Mouse (Mus musculus) forebrain, postnatal 0 days (tissue): ENCODE measurements at regions not wholly inside any gene's neighbourhood (a gene's known extent, or its start where the extent isn't known, plus 50 kb on each side); places are given as distances from the start of the nearest gene placed in this dataset.

ENCODE experiments used
- ATAC-seq: fragments of 200-750 bp; cut with Nextera tagmentation; 2 replicates; pipeline ENCODE4 v1.8.0; 2017; ENCODE audit warnings: mild to moderate bottlenecking, moderate library complexity
- DNase-seq: peaks from one replicate; pipeline ENCODE4 v3.0.0-alpha.2; 2015
- H3K27ac ChIP-seq: fragments of 300-500 bp; sonication (generic); 2 replicates; pipeline ENCODE4 v1.5.1; 2014; ENCODE audit warnings: low read depth, mild to moderate bottlenecking, antibody characterized with exemption, low read length, moderate library complexity, mixed read lengths
- H3K27me3 ChIP-seq: fragments of 300-500 bp; sonication (generic); 2 replicates; pipeline ENCODE4 v1.6.1; 2014; ENCODE audit warnings: mild to moderate bottlenecking, low read length, mixed read lengths; ENCODE audit not compliant: insufficient read depth
- H3K36me3 ChIP-seq: fragments of 300-500 bp; sonication (generic); 2 replicates; pipeline ENCODE4 v1.6.1; 2014; ENCODE audit warnings: mild to moderate bottlenecking, moderate library complexity; ENCODE audit not compliant: insufficient read depth
- H3K4me1 ChIP-seq: fragments of 300-500 bp; sonication (generic); 2 replicates; pipeline ENCODE4 v1.6.1; 2014; ENCODE audit warnings: antibody characterized with exemption; ENCODE audit not compliant: insufficient read depth
- H3K4me2 ChIP-seq: fragments of 300-500 bp; sonication (generic); 2 replicates; pipeline ENCODE4 v1.6.1; 2014; ENCODE audit warnings: low read depth, mild to moderate bottlenecking, moderate library complexity
- H3K4me3 ChIP-seq: fragments of 300-500 bp; sonication (generic); 2 replicates; pipeline ENCODE4 v1.5.1; 2014; ENCODE audit warnings: low read depth, low read length, mixed read lengths
- H3K9ac ChIP-seq: fragments of 300-500 bp; sonication (generic); 2 replicates; pipeline ENCODE4 v1.6.1; 2014; ENCODE audit warnings: mild to moderate bottlenecking
- H3K9me3 ChIP-seq: fragments of 300-500 bp; sonication (generic); 2 replicates; pipeline ENCODE4 v1.6.1; 2016; ENCODE audit warnings: low read length
- CTCF ChIP-seq: sonication (generic); IDR thresholded peaks from 2 replicates; pipeline ENCODE4 v1.5.1; 2016; ENCODE audit warnings: antibody characterized with exemption, control low read depth, low read depth
- WGBS: fragments of 180-500 bp; shearing (Covaris S2); extraction: QIAGEN DNeasy Blood & Tissue Kit; methylation state at CpG from one replicate; pipeline ENCODE4 v1.1.7; 2014; 5-methylcytosine and 5-hydroxymethylcytosine counted together

- Histone ChIP-seq H3K4me3 (no peak overlapping the region), H3K36me3 (no peaks in the 10 kb centered on the region), H3K4me1 (no peaks in the 10 kb centered on the region), H3K27me3 (no peaks in the 10 kb centered on the region), H3K27ac (peak overlapping the region; percentile 45; the same call in 1 of the 2 replicates), H3K9me3 (no peaks in the 10 kb centered on the region), H3K9ac (no peak overlapping the region), H3K4me2 (no peak overlapping the region)
- peak; percentile 89; the same call in 1 of the 2 replicates for ATAC-seq
- 62% methylated on average over 8 of the region's 8 CpGs for WGBS
- no peak for TF ChIP-seq CTCF
- peak; percentile 16 for DNase-seq
Measured at GRCm38 (mm10) chr3:143822564-143823394, 382.2 kb downstream of the Lmo4 start.

DNA sequence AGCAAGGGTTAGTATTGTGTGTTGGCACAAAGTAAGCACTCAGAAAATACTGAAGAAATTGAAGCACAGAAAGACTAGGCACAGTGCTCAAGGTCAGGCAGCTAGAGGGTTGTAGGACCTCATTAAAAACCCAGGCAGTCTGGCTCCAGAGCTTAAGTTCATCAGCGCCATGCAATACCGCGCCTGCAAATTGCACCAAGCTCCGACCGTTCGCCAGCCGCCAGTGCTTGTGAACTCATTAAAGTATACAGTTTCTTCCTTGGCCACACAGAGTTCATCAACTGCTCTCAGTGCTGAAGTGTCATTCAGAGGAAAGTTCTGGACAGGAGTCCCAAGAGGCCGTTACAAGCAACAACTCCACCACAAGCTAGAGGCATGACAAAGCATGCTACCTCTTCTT, 397.5 kb downstream of the Lmo4 start:
- no peak for ATAC-seq
- no peaks in the 10 kb centered on the region for H3K4me1 ChIP-seq
- 90% methylated on average over 8 of the region's 8 CpGs for WGBS
- H3K27ac ChIP-seq, result no peak overlapping the region
- H3K4me3 ChIP-seq, result no peak overlapping the region
- H3K27me3 ChIP-seq, result no peaks in the 10 kb centered on the region
- no peak overlapping the region for H3K9ac ChIP-seq
- no peaks in the 10 kb centered on the region for H3K9me3 ChIP-seq
- no peak overlapping the region for H3K4me2 ChIP-seq
- TF ChIP-seq CTCF, result no peak
- H3K36me3 ChIP-seq, result no peaks in the 10 kb centered on the region
- no peak for DNase-seq

- no peak for TF ChIP-seq CTCF
- H3K36me3 ChIP-seq, result no peaks in the 10 kb centered on the region
- 80% methylated on average over 3 of the region's 3 CpGs for WGBS
- ATAC-seq (no peak), DNase-seq (no peak)
- no peak overlapping the region for H3K27ac ChIP-seq
- H3K4me1 ChIP-seq, result no peaks in the 10 kb centered on the region
- no peak overlapping the region for H3K4me2 ChIP-seq
- no peaks in the 10 kb centered on the region for H3K9me3 ChIP-seq
- no peak overlapping the region for H3K4me3 ChIP-seq
- no peak overlapping the region for H3K9ac ChIP-seq
- no peaks in the 10 kb centered on the region for H3K27me3 ChIP-seq
Measured at GRCm38 (mm10) chr3:143806940-143807339, 398.1 kb downstream of the Lmo4 start.

DNA sequence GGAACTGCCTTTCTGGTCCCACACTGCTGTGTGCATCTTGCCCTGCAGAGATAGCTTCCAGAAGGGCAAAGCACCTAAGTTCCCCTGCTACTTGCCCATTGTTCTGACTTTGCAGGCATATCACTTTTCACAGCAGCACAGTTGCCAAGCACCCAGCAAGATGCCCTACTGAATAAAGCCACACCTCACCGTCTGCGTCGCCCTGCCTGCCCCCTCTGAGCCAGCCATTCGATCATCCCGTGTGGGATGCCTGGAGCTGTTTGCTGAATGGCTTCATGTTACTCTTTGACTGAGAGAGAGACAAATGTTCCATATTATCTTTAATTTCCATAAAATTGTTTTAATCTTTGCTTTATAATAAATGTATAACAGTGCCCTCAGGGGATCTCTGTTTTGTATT, 407.2 kb downstream of the Lmo4 start:
- DNase-seq (no peak), ATAC-seq (no peak)
- Histone ChIP-seq H3K4me3 (no peak overlapping the region), H3K4me2 (no peak overlapping the region), H3K9me3 (no peaks in the 10 kb centered on the region), H3K4me1 (no peaks in the 10 kb centered on the region), H3K27ac (no peak overlapping the region), H3K9ac (no peak overlapping the region), H3K27me3 (no peaks in the 10 kb centered on the region), H3K36me3 (no peaks in the 10 kb centered on the region)
- no peak for TF ChIP-seq CTCF
- 52% methylated on average over 5 of the region's 5 CpGs for WGBS

- Histone ChIP-seq H3K36me3 (no peaks in the 10 kb centered on the region), H3K27ac (no peak overlapping the region), H3K4me3 (no peak overlapping the region), H3K27me3 (no peaks in the 10 kb centered on the region), H3K9me3 (no peaks in the 10 kb centered on the region), H3K9ac (no peak overlapping the region), H3K4me2 (no peak overlapping the region), H3K4me1 (peaks cover 4% of the 10 kb centered on the region; the same call in 1 of the 2 replicates)
- WGBS, result 61% methylated on average over 8 of the region's 8 CpGs
- no peak for TF ChIP-seq CTCF
- ATAC-seq (no peak), DNase-seq (no peak)
Measured at GRCm38 (mm10) chr3:143790905-143791304, 414.1 kb downstream of the Lmo4 start.

DNA sequence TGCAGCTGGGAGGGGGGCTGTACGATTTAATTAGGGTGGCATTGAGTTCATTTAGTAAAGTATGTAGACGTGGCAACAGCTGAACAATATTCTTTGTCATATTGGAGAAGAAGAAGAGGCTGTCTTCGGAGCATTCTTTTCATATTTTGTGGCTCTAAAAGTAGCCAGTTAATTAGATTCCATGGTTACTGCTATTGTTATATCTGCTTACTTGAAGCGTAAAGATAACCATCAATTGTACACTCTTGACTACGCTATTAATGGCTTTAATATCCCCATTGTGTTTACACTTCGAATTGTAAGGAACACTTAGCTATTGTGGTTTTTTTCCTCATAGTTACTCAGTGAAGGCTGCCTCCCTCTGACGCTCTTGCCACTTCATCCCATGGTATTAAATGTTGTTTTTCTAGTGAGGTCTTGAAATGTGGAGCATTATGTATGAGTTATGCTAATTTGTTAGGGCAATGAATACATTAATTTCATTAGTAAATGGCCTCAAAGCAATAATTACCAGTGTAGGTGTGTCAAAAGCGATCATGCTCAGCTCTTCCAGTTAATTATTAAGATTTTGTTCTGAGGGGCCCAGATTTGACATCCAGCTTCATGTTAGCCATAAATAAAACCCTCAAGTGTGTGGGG, 415.0 kb downstream of the Lmo4 start:
- Histone ChIP-seq H3K9ac (no peak overlapping the region), H3K27ac (no peak overlapping the region), H3K9me3 (no peaks in the 10 kb centered on the region), H3K4me2 (no peak overlapping the region), H3K4me3 (no peak overlapping the region), H3K27me3 (no peaks in the 10 kb centered on the region), H3K4me1 (peaks cover 4% of the 10 kb centered on the region; the same call in 1 of the 2 replicates), H3K36me3 (no peaks in the 10 kb centered on the region)
- no peak for TF ChIP-seq CTCF
- ATAC-seq, result no peak
- WGBS, result 18% methylated on average over 8 of the region's 8 CpGs
- no peak for DNase-seq

DNA sequence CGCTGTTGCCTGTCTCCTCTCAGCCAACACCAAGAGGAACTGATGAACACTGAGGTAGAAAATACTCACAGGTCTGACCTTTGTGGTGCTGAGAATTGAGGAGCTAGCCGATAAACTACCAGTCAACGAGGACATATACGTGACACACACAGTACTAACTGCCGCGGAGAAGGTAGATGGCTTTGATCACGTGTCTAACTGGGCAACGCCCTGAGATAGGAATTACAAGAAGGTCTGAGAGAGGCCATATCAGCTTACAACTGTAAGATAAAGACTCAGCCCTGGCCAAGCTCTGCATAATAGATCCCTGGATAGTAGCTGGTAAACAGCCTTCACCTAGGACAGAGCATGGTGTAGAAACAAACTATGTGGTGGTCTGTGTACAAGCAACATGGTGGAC, 418.1 kb downstream of the Lmo4 start:
- TF ChIP-seq CTCF, result no peak
- 95% methylated on average over 8 of the region's 8 CpGs for WGBS
- Histone ChIP-seq H3K4me3 (no peak overlapping the region), H3K27me3 (no peaks in the 10 kb centered on the region), H3K36me3 (no peaks in the 10 kb centered on the region), H3K4me1 (peaks cover 4% of the 10 kb centered on the region; the same call in 1 of the 2 replicates), H3K9me3 (no peaks in the 10 kb centered on the region), H3K4me2 (no peak overlapping the region), H3K27ac (no peak overlapping the region), H3K9ac (no peak overlapping the region)
- ATAC-seq (no peak), DNase-seq (no peak)
